Mouse (Mus musculus): ENCODE results near the gene Clasrp.
"Not testable (repeated sequence)": the region's sequence is repeated elsewhere in the genome, so short reads cannot be mapped to it uniquely, and the experiment has no call there.

Clasrp gene

GRCm38 (mm10) chr7:19609641-19610332 lies 5.5 kb upstream of the Clasrp start:
- DNase-seq (ENCODE audit: extremely low spot score, low read depth, low spot score): no peak

- DNase-seq (ENCODE audit: extremely low spot score, low read depth, low spot score): no peak
These were observed 3.0 kb upstream of the Clasrp start for GRCm38 (mm10) chr7:19607291-19607690.

- not testable (repeated sequence) for DNase-seq (ENCODE audit: extremely low spot score, low read depth, low spot score)
These were observed 424 bp upstream of the Clasrp start for GRCm38 (mm10) chr7:19604606-19605214.

- no peak for DNase-seq (ENCODE audit: extremely low spot score, low read depth, low spot score)
These were observed 1.2 kb downstream of the Clasrp start for GRCm38 (mm10) chr7:19603055-19603454.

GRCm38 (mm10) chr7:19600562-19600961 lies 3.7 kb downstream of the Clasrp start:
- no peak for DNase-seq (ENCODE audit: extremely low spot score, low read depth, low spot score)

GRCm38 (mm10) chr7:19593061-19593730 lies 11.1 kb downstream of the Clasrp start:
- DNase-seq (ENCODE audit: extremely low spot score, low read depth, low spot score): no peak

- DNase-seq (ENCODE audit: extremely low spot score, low read depth, low spot score): peak; percentile 73
These were observed 14.4 kb downstream of the Clasrp start for GRCm38 (mm10) chr7:19589917-19590316.

- DNase-seq (ENCODE audit: extremely low spot score, low read depth, low spot score): no peak
These were observed 15.1 kb downstream of the Clasrp start for GRCm38 (mm10) chr7:19589207-19589606.

GRCm38 (mm10) chr7:19586269-19586668 lies 18.0 kb downstream of the Clasrp start:
- no peak for DNase-seq (ENCODE audit: extremely low spot score, low read depth, low spot score)

GRCm38 (mm10) chr7:19580634-19581033 lies 23.7 kb downstream of the Clasrp start:
- DNase-seq (ENCODE audit: extremely low spot score, low read depth, low spot score): no peak

- no peak for DNase-seq (ENCODE audit: extremely low spot score, low read depth, low spot score)
These were observed 24.5 kb downstream of the Clasrp start for GRCm38 (mm10) chr7:19579751-19580150.

GRCm38 (mm10) chr7:19578436-19578835 lies 25.9 kb downstream of the Clasrp start:
- DNase-seq (ENCODE audit: extremely low spot score, low read depth, low spot score): no peak

- DNase-seq (ENCODE audit: extremely low spot score, low read depth, low spot score): no peak
These were observed 26.3 kb downstream of the Clasrp start for GRCm38 (mm10) chr7:19577877-19578414.

GRCm38 (mm10) chr7:19577141-19577852 lies 27.0 kb downstream of the Clasrp start, which contains the start of the genes Zfp296 and Gemin7:
TSS of gene Zfp296 (plus strand) at chr7:19577287.
TSS of gene Gemin7 (minus strand) at chr7:19577595.
- no peak for DNase-seq (ENCODE audit: extremely low spot score, low read depth, low spot score)

GRCm38 (mm10) chr7:19575559-19575958 lies 28.7 kb downstream of the Clasrp start:
- DNase-seq (ENCODE audit: extremely low spot score, low read depth, low spot score): no peak

GRCm38 (mm10) chr7:19573776-19574140 lies 30.5 kb downstream of the Clasrp start:
- DNase-seq (ENCODE audit: extremely low spot score, low read depth, low spot score): no peak

GRCm38 (mm10) chr7:19572926-19573775 lies 31.1 kb downstream of the Clasrp start:
- no peak for DNase-seq (ENCODE audit: extremely low spot score, low read depth, low spot score)

GRCm38 (mm10) chr7:19569647-19570046 lies 34.6 kb downstream of the Clasrp start:
- no peak for DNase-seq (ENCODE audit: extremely low spot score, low read depth, low spot score)

GRCm38 (mm10) chr7:19567426-19567825 lies 36.9 kb downstream of the Clasrp start:
- no peak for DNase-seq (ENCODE audit: extremely low spot score, low read depth, low spot score)

GRCm38 (mm10) chr7:19565803-19566202 lies 38.5 kb downstream of the Clasrp start:
- DNase-seq (ENCODE audit: extremely low spot score, low read depth, low spot score): no peak

Data from hindlimb bud, embryonic 11.5 days (tissue).